Mouse (Mus musculus) myocyte (in vitro differentiated cells): ENCODE measurements around the gene Scn3b. TPM values are rescaled to one million over a fixed set of nuclear protein-coding genes. Genes with fewer than 3 reads are reported as not detected.

ENCODE experiments used
- H3K27me3 ChIP-seq: one replicate; pipeline ENCODE4 v1.6.1; 2011; ENCODE audit not compliant: control insufficient read depth, insufficient read depth, insufficient read length
- H3K36me3 ChIP-seq: one replicate; pipeline ENCODE4 v1.6.1; 2011; ENCODE audit not compliant: control insufficient read depth, insufficient read depth
- H3K4me2 ChIP-seq: one replicate; pipeline ENCODE4 v1.6.1; 2011; ENCODE audit warnings: low read depth, control low read depth
- H3K4me3 ChIP-seq: one replicate; pipeline ENCODE4 v1.5.1; 2011; ENCODE audit warnings: mild to moderate bottlenecking, control low read depth, moderate library complexity
- H3K79me2 ChIP-seq: one replicate; pipeline ENCODE4 v1.6.1; 2011; ENCODE audit not compliant: control insufficient read depth, insufficient read depth
- H3ac ChIP-seq: one replicate; pipeline ENCODE4 v1.6.1; 2011; ENCODE audit not compliant: control insufficient read depth, insufficient read length
- CEBPB ChIP-seq: IDR thresholded peaks from 2 replicates; pipeline ENCODE4 v1.6.1; 2011; ENCODE audit warnings: mild to moderate bottlenecking, moderate library complexity; ENCODE audit not compliant: poor library complexity, insufficient read depth, severe bottlenecking
- E2F4 ChIP-seq: IDR thresholded peaks from one replicate; pipeline ENCODE4 v1.6.1; 2011; ENCODE audit warnings: mild to moderate bottlenecking, control low read depth, moderate library complexity; ENCODE audit not compliant: insufficient read depth
- MAX ChIP-seq: IDR thresholded peaks from one replicate; pipeline ENCODE4 v1.6.1; 2011; ENCODE audit warnings: low read depth, mild to moderate bottlenecking, control low read depth
- MYOD1 ChIP-seq, 3 experiments: IDR thresholded peaks; one replicate each; pipeline ENCODE4 v1.6.1; 2011; ENCODE audit warnings: control low read depth in 2 of 3, low read depth in 2 of 3, mild to moderate bottlenecking in 2 of 3, moderate library complexity in 1 of 3; ENCODE audit not compliant: insufficient read length in 2 of 3, control insufficient read depth in 1 of 3
- MYOG ChIP-seq, 3 experiments: IDR thresholded peaks; one replicate each; pipeline ENCODE4 v1.6.1; 2011; ENCODE audit warnings: control low read depth in 2 of 3, low read depth in 2 of 3, mild to moderate bottlenecking in 2 of 3; ENCODE audit not compliant: insufficient read length in 2 of 3, control insufficient read depth in 1 of 3, insufficient read depth in 1 of 3
- POLR2A ChIP-seq: IDR thresholded peaks from one replicate; pipeline ENCODE4 v1.6.1; 2011; ENCODE audit warnings: low read depth, mild to moderate bottlenecking, control low read depth, moderate library complexity; ENCODE audit not compliant: insufficient read length
- POLR2AphosphoS2 ChIP-seq: IDR thresholded peaks from one replicate; pipeline ENCODE4 v1.6.1; 2011; ENCODE audit warnings: low read depth, control low read depth; ENCODE audit not compliant: insufficient read length
- REST ChIP-seq: IDR thresholded peaks from one replicate; pipeline ENCODE4 v1.6.1; 2011; ENCODE audit warnings: mild to moderate bottlenecking, control low read depth, moderate library complexity; ENCODE audit not compliant: insufficient read depth, insufficient read length
- SRF ChIP-seq: IDR thresholded peaks from one replicate; pipeline ENCODE4 v1.6.1; 2011; ENCODE audit warnings: low read depth; ENCODE audit not compliant: control insufficient read depth, insufficient read length
- TCF12 ChIP-seq: IDR thresholded peaks from one replicate; pipeline ENCODE4 v1.6.1; 2011; ENCODE audit warnings: mild to moderate bottlenecking, control low read depth; ENCODE audit not compliant: poor library complexity, insufficient read depth, severe bottlenecking
- TCF3 ChIP-seq: IDR thresholded peaks from one replicate; pipeline ENCODE4 v1.6.1; 2011; ENCODE audit warnings: low read depth, control low read depth; ENCODE audit not compliant: insufficient read length
- USF1 ChIP-seq: IDR thresholded peaks from one replicate; pipeline ENCODE4 v1.6.1; 2011; ENCODE audit warnings: low read depth, mild to moderate bottlenecking, control low read depth, moderate library complexity
- polyA plus RNA-seq: library from polyadenylated mRNA; unstranded; fragments of >200 nt; fragmentation: generic; extraction: Trizol; gene quantifications from one replicate; pipeline ENCODE4 v1.2.1, GENCODE M21; 2012; ENCODE audit warnings: missing spikeins

The Scn3b gene
- polyA plus RNA-seq, 1 experiment, result 0.38 TPM

DNA sequence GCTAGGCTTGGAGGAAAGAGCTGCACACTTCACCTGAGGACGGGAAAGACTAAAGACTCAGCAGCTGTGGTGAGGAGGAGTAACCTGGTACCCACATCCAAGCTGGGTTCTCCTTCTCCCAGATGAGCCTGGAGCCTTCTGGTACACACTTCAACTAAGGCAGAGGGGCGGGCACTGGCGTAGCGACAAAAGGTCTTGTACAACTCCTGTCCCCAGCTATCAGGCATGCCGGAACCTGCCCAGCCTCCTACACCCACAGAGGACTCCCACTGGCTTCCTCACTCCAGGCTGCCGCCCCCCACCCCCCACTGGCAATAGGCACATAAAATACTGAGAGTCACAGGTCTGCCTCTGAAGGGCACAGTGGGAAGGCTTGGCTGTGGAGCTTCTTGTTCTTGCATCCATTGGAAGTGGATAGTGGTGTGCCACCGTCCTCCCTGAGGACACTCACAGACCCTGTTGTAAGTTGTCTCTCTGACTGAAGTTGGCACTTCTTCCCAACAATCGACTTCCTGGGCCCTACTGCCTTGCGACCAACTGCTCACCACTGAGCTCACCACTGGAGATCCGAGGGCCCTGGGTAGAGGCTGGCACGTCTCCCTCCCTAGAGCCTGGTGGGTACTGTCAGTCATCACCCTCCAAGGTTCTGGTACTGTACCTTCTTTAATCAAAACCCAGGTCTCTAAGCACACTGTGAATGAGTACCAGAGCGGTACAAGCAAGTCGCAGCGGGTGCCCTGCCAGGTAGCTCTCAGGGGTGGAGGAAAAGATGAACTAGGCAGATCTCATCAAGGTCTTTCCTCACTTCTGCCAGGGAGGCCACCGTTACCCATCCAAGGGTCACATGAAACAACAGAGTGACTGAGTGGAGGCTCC is 62.6 kb downstream of the Scn3b start:
- Histone ChIP-seq H3K79me2 (peaks cover 6% of the 10 kb centered on the region), H3K27me3 (no peaks in the 10 kb centered on the region), H3K4me3 (no peak overlapping the region), H3ac (no peak overlapping the region), H3K4me2 (no peak overlapping the region), H3K36me3 (no peaks in the 10 kb centered on the region)
- TF ChIP-seq POLR2A (no peak), USF1 (no peak), TCF3 (no peak), POLR2AphosphoS2 (no peak), MYOD1 (IDR thresholded peaks at IDR 0.05; ENCODE audit: control insufficient read depth in 1 of 3, insufficient read length in 2 of 3, low read depth in 2 of 3) (no peak), SRF (no peak), TCF12 (no peak), REST (no peak), MYOG (IDR thresholded peaks at IDR 0.05; ENCODE audit: control insufficient read depth in 1 of 3, insufficient read depth in 1 of 3, insufficient read length in 2 of 3, low read depth in 2 of 3) (no peak), MAX (no peak)

DNA sequence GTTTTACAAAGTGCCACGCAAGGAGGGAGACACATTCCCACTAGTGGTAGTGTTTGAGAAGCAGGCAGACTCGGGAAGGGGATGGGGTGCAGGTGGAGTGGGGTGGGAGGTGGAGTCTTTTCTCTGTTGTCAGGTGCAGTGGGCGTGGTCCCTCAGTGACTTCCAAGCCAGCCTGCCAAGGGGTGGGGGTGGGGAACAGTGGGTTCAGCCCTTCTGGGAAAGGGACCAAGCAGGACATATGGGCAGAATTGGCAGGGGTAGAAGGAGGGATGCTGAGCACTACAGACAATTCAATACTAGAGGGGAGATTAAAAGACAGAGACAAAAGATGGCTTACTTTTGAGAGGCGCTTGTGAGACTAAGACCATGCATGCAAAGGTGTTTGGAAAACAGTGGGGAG is 63.3 kb downstream of the Scn3b start:
- Histone ChIP-seq H3ac (no peak overlapping the region), H3K4me3 (no peak overlapping the region), H3K36me3 (no peaks in the 10 kb centered on the region), H3K27me3 (no peaks in the 10 kb centered on the region), H3K4me2 (no peak overlapping the region), H3K79me2 (peaks cover 6% of the 10 kb centered on the region)
- no peak for TF ChIP-seq E2F4
- no peak for TF ChIP-seq POLR2A
- TF ChIP-seq REST, result no peak
- TF ChIP-seq POLR2AphosphoS2, result no peak
- TF ChIP-seq MYOD1 (IDR thresholded peaks at IDR 0.05; ENCODE audit: control insufficient read depth in 1 of 3, insufficient read length in 2 of 3, low read depth in 2 of 3), result no peak
- no peak for TF ChIP-seq TCF3
- no peak for TF ChIP-seq TCF12
- TF ChIP-seq CEBPB, result no peak
- no peak for TF ChIP-seq USF1
- TF ChIP-seq MYOG (IDR thresholded peaks at IDR 0.05; ENCODE audit: control insufficient read depth in 1 of 3, insufficient read depth in 1 of 3, insufficient read length in 2 of 3, low read depth in 2 of 3), result no peak
- no peak for TF ChIP-seq SRF
- TF ChIP-seq MAX, result no peak

DNA sequence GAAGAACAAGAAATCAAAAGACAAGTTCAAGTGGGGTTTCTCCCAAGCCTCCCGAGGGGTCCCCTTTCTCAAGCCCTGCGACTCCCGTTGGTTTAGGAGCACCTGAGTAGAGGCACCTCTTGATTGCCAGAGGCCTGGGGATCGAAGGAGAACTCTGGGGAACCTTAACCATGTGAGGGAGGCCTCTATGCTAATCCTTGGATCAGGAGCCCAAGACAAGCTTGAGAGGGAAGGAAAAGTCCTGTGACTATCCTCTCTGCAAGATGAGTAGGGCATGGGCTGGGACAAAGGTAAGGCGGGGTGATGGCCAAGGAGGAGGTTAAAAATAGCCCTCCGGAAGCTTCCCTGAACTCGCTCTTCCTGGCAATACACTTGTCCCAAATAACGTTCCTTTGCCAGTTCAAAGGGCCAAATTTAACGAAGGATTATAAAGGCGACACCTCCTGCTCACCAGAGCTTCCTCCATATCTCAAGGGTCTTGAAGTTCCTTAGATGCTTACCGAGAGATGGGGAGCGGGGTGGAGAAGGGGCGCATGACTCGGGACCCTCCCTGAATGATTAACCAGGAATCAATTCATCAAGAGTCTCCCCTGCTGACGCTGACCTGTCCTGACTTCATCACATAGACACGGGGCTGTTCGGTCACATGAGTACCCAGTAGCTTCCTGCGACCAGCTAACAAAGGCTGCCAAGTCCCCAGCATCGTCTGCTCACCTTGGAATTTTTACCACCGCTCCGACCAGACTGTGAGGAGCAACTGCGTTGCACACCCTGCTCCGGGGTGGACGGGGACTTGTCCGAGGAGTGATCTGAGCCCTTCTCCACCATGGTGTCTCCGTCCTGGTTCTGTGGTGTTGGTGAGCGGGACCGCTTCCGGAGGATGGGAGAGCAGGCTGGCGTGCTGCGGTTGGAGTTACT is 64.0 kb downstream of the Scn3b start:
- H3ac ChIP-seq, result no peak overlapping the region
- H3K79me2 ChIP-seq, result peaks cover 6% of the 10 kb centered on the region
- H3K27me3 ChIP-seq, result no peaks in the 10 kb centered on the region
- H3K36me3 ChIP-seq, result no peaks in the 10 kb centered on the region
- no peak for TF ChIP-seq TCF3
- TF ChIP-seq SRF, result no peak
- no peak for TF ChIP-seq CEBPB
- no peak for TF ChIP-seq TCF12
- no peak for TF ChIP-seq MYOG (IDR thresholded peaks at IDR 0.05; ENCODE audit: control insufficient read depth in 1 of 3, insufficient read depth in 1 of 3, insufficient read length in 2 of 3, low read depth in 2 of 3)
- no peak for TF ChIP-seq MYOD1 (IDR thresholded peaks at IDR 0.05; ENCODE audit: control insufficient read depth in 1 of 3, insufficient read length in 2 of 3, low read depth in 2 of 3)
- no peak for TF ChIP-seq MAX
- TF ChIP-seq REST, result no peak
- no peak for TF ChIP-seq POLR2AphosphoS2
- TF ChIP-seq POLR2A, result no peak
- no peak for TF ChIP-seq USF1
- no peak for TF ChIP-seq E2F4
- H3K4me2 ChIP-seq, result no peak overlapping the region
- no peak overlapping the region for H3K4me3 ChIP-seq

DNA sequence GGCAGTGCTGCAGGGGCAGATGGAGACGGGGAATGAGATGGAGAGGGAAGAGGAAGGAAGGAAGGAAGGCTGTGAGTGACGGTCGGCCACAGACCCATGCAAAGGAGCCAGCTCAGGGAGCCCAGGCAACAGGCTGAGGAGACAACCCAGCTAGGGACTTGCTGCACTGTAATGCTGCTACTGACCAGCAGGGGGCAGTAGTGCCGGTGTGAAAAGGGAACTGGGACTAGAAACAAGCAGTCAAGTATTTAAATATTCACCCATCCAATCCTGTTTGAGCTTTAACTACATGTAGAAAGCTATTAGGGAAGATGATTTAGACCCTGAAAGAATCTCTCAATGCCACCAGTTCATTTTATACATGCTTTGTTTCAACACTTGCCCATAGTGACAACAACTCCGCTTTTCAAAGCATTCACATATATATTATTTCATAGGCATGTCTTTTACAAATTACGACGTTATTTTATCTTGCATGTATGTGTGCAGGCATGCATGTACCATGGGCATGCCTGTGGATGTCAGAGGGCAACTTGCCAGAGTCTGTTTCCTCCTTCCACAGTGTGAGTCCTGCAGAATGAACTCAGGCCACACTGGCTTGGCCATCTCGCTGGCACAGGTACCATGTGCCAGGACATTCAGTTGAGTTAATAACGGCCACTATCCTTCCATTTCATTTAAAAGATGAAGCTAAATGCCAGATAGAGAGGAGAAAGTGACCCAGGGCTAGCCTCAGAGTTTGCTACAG is 64.8 kb downstream of the Scn3b start:
- Histone ChIP-seq H3K4me2 (no peak overlapping the region), H3K79me2 (peaks cover 6% of the 10 kb centered on the region), H3ac (no peak overlapping the region), H3K4me3 (no peak overlapping the region), H3K36me3 (no peaks in the 10 kb centered on the region), H3K27me3 (no peaks in the 10 kb centered on the region)
- TF ChIP-seq MYOD1 (IDR thresholded peaks at IDR 0.05; ENCODE audit: control insufficient read depth in 1 of 3, insufficient read length in 2 of 3, low read depth in 2 of 3), result no peak
- TF ChIP-seq POLR2A, result no peak
- TF ChIP-seq USF1, result no peak
- TF ChIP-seq SRF, result no peak
- TF ChIP-seq POLR2AphosphoS2, result no peak
- no peak for TF ChIP-seq E2F4
- no peak for TF ChIP-seq CEBPB
- TF ChIP-seq TCF12, result no peak
- no peak for TF ChIP-seq TCF3
- no peak for TF ChIP-seq REST
- no peak for TF ChIP-seq MYOG (IDR thresholded peaks at IDR 0.05; ENCODE audit: control insufficient read depth in 1 of 3, insufficient read depth in 1 of 3, insufficient read length in 2 of 3, low read depth in 2 of 3)
- no peak for TF ChIP-seq MAX
